Mouse (Mus musculus) neural tube, embryonic 13.5 days (tissue): ENCODE results near the gene Peli3. TPM values are rescaled to one million over a fixed set of nuclear protein-coding genes. Genes with fewer than 3 reads are reported as not detected.
"Not testable (repeated sequence)": the region's sequence is repeated elsewhere in the genome, so short reads cannot be mapped to it uniquely, and the experiment has no call there.

Experiments used
- ATAC-seq: fragments of 200-750 bp; cut with Nextera tagmentation; 2 replicates; pipeline ENCODE4 v1.8.0; 2017; ENCODE audit warnings: low read depth, mild to moderate bottlenecking, moderate TSS enrichment, moderate library complexity
- H3K27ac ChIP-seq: fragments of 300-500 bp; sonication (generic); replicated peaks from 2 replicates; pipeline ENCODE4 v1.5.1; 2015; ENCODE audit warnings: moderate library complexity, mild to moderate bottlenecking, inconsistent platforms
- H3K27me3 ChIP-seq: fragments of 300-500 bp; sonication (generic); 2 replicates; pipeline ENCODE4 v1.6.1; 2015; ENCODE audit warnings: mild to moderate bottlenecking, inconsistent platforms
- H3K36me3 ChIP-seq: fragments of 300-500 bp; sonication (generic); 2 replicates; pipeline ENCODE4 v1.6.1; 2015; ENCODE audit warnings: mild to moderate bottlenecking, inconsistent platforms
- H3K4me1 ChIP-seq: fragments of 300-500 bp; sonication (generic); replicated peaks from 2 replicates; pipeline ENCODE4 v1.6.1; 2015; ENCODE audit warnings: inconsistent platforms
- H3K4me2 ChIP-seq: fragments of 300-500 bp; sonication (generic); 2 replicates; pipeline ENCODE4 v1.6.1; 2015; ENCODE audit warnings: inconsistent platforms, mild to moderate bottlenecking, moderate library complexity
- H3K4me3 ChIP-seq: fragments of 300-500 bp; sonication (generic); 2 replicates; pipeline ENCODE4 v1.5.1; 2015; ENCODE audit warnings: mild to moderate bottlenecking, inconsistent platforms
- H3K9ac ChIP-seq: fragments of 300-500 bp; sonication (generic); 2 replicates; pipeline ENCODE4 v1.6.1; 2015; ENCODE audit warnings: moderate library complexity, mild to moderate bottlenecking, inconsistent platforms
- H3K9me3 ChIP-seq: fragments of 300-500 bp; sonication (generic); 2 replicates; pipeline ENCODE4 v1.6.1; 2016; ENCODE audit warnings: inconsistent platforms
- WGBS: fragments of 180-500 bp; shearing (Covaris S2); methylation state at CpG from one replicate; pipeline ENCODE4 v1.1.7; 2015; 5-methylcytosine and 5-hydroxymethylcytosine counted together
- polyA plus RNA-seq: library from polyadenylated mRNA; unstranded; fragments of >200 nt; fragmentation: Nextera tagmentation; extraction: Ambion mirVana; gene quantifications from 2 replicates; pipeline ENCODE4 v1.2.1, GENCODE M21; 2015

Gene Peli3
- polyA plus RNA-seq: 8.1 and 9.3 TPM in 2 replicates

GRCm38 (mm10) chr19:4942551-4943252 is at the start of gene Peli3:
Gene Peli3 (minus strand): TSS chr19:4943127.
- Histone ChIP-seq H3K27ac (peak within 1 kb of the TSS; percentile 82), H3K27me3 (peaks cover 28% of the 10 kb centered on the region), H3K9ac (peak within 1 kb of the TSS; percentile 82), H3K4me2 (peak within 1 kb of the TSS; percentile 85), H3K4me3 (peak within 1 kb of the TSS; percentile 66), H3K9me3 (no peaks in the 10 kb centered on the region), H3K4me1 (peaks cover 19% of the 10 kb centered on the region), H3K36me3 (peaks cover 2% of the 10 kb centered on the region; the same call in 1 of the 2 replicates)
- ATAC-seq: peak; percentile 96
- under 1% methylated on average over 48 of the region's 55 CpGs for WGBS

GRCm38 (mm10) chr19:4992371-4992770 is 49.4 kb upstream of the Peli3 start:
- H3K4me1 ChIP-seq: peaks cover 36% of the 10 kb centered on the region
- no peak overlapping the region for H3K27ac ChIP-seq
- ATAC-seq: no peak
- H3K4me2 ChIP-seq: no peak overlapping the region
- no peak overlapping the region for H3K9ac ChIP-seq
- H3K36me3 ChIP-seq: no peaks in the 10 kb centered on the region
- H3K27me3 ChIP-seq: peaks cover 94% of the 10 kb centered on the region
- H3K4me3 ChIP-seq: no peak overlapping the region
- WGBS: 12% methylated on average over 8 of the region's 8 CpGs
- H3K9me3 ChIP-seq: no peaks in the 10 kb centered on the region

- Histone ChIP-seq H3K9ac (peak overlapping the region; percentile 64), H3K4me1 (peaks cover 36% of the 10 kb centered on the region), H3K27me3 (peaks cover 99% of the 10 kb centered on the region), H3K4me3 (peak overlapping the region; percentile 49), H3K27ac (0 out of 2 replicates have a peak overlapping the region, but pooled peaks have one; percentile 29), H3K4me2 (peak overlapping the region; percentile 72), H3K9me3 (no peaks in the 10 kb centered on the region), H3K36me3 (0 out of 2 replicates have a peak, but pooled peaks cover 10% of the 10 kb centered on the region)
- WGBS: 2% methylated on average over 21 of the region's 22 CpGs
- ATAC-seq: peak; percentile 9
Observed at GRCm38 (mm10) chr19:4990716-4991115, 47.8 kb upstream of the Peli3 start.

- H3K4me2 ChIP-seq: peak within 1 kb of the TSS; percentile 72
- peak within 1 kb of the TSS; percentile 78 for H3K9ac ChIP-seq
- H3K4me3 ChIP-seq: peak within 1 kb of the TSS; percentile 49
- no peaks in the 10 kb centered on the region for H3K9me3 ChIP-seq
- peaks cover 36% of the 10 kb centered on the region for H3K4me1 ChIP-seq
- H3K36me3 ChIP-seq: 0 out of 2 replicates have a peak, but pooled peaks cover 10% of the 10 kb centered on the region
- 16% methylated on average over 4 of the region's 4 CpGs for WGBS
- H3K27me3 ChIP-seq: peaks cover 99% of the 10 kb centered on the region
- no peak; the same call in none of the 2 replicates for ATAC-seq
- peak within 1 kb of the TSS; percentile 68 for H3K27ac ChIP-seq
Observed at GRCm38 (mm10) chr19:4990256-4990625, 47.3 kb upstream of the Peli3 start, which contains the start of gene Npas4. Gene Npas4 (minus strand): TSS chr19:4990316.

GRCm38 (mm10) chr19:4989434-4990255 is 46.7 kb upstream of the Peli3 start:
- Histone ChIP-seq H3K27me3 (peaks cover 99% of the 10 kb centered on the region), H3K27ac (peak overlapping the region; percentile 68), H3K4me2 (peak overlapping the region; percentile 72), H3K9me3 (no peaks in the 10 kb centered on the region), H3K9ac (peak overlapping the region; percentile 78), H3K36me3 (0 out of 2 replicates have a peak, but pooled peaks cover 10% of the 10 kb centered on the region), H3K4me3 (peak overlapping the region; percentile 49), H3K4me1 (peaks cover 36% of the 10 kb centered on the region)
- 13% methylated on average over 47 of the region's 47 CpGs for WGBS
- ATAC-seq: peak; percentile 79

DNA sequence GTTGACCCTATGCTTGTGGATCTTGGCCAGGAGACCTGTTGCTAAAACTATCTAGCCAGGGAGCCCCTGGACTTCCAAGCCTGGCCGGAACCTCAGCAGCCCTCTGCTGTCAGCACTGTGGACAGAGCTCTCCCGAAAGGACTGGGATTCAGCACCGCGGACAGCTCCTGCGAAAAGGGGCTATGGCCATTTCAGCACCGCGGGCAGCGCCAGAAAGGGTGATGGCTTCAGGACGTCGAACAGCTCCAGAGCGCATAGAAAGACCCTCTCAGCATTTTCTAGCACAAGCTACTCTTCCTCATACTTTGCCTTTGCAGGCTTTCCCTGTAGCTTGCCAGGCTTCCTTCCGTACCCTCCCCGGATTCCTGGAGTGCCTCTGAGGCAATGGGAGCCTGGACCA is 46.1 kb upstream of the Peli3 start:
- ATAC-seq: no peak
- Histone ChIP-seq H3K9ac (peak overlapping the region; percentile 78), H3K9me3 (no peaks in the 10 kb centered on the region), H3K27me3 (peaks cover 100% of the 10 kb centered on the region), H3K4me2 (peak overlapping the region; percentile 72), H3K27ac (no peak overlapping the region), H3K4me1 (peaks cover 32% of the 10 kb centered on the region), H3K4me3 (peak overlapping the region; percentile 49), H3K36me3 (0 out of 2 replicates have a peak, but pooled peaks cover 10% of the 10 kb centered on the region)
- 4% methylated on average over 13 of the region's 13 CpGs for WGBS

GRCm38 (mm10) chr19:4981767-4982166 is 38.8 kb upstream of the Peli3 start:
- ATAC-seq: 0 out of 2 replicates have a peak, but pooled peaks have one; percentile 23
- Histone ChIP-seq H3K9ac (no peak overlapping the region), H3K27ac (no peak overlapping the region), H3K27me3 (peaks cover 43% of the 10 kb centered on the region), H3K9me3 (no peaks in the 10 kb centered on the region), H3K4me1 (no peaks in the 10 kb centered on the region), H3K36me3 (0 out of 2 replicates have a peak, but pooled peaks cover 8% of the 10 kb centered on the region), H3K4me2 (no peak overlapping the region), H3K4me3 (no peak overlapping the region)

DNA sequence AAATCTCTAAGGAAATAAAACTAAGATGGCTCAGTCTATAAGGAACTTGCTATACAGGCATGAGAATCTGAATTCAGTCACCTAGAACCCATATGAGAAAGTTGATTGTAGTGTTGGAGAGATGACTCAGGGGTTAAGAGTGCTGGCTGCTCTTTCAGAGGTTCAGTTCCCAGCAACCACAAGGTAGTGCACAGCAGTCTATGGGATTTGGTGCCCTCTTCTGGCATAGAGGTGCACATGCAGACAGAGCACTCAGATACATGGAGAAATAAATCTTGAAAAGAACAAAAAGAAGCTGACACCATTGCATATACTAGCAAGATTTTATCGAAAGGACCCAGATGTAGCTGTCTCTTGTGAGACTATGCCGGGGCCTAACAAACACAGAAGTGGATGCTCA is 25.3 kb upstream of the Peli3 start:
- no peaks in the 10 kb centered on the region for H3K27me3 ChIP-seq
- H3K9ac ChIP-seq: no peak overlapping the region
- peaks cover 42% of the 10 kb centered on the region for H3K36me3 ChIP-seq
- no peak overlapping the region for H3K4me2 ChIP-seq
- H3K4me1 ChIP-seq: peaks cover 2% of the 10 kb centered on the region
- H3K27ac ChIP-seq: no peak overlapping the region
- no peak overlapping the region for H3K4me3 ChIP-seq
- WGBS: 85% methylated on average over 2 of the region's 2 CpGs
- no peak for ATAC-seq
- H3K9me3 ChIP-seq: no peaks in the 10 kb centered on the region

DNA sequence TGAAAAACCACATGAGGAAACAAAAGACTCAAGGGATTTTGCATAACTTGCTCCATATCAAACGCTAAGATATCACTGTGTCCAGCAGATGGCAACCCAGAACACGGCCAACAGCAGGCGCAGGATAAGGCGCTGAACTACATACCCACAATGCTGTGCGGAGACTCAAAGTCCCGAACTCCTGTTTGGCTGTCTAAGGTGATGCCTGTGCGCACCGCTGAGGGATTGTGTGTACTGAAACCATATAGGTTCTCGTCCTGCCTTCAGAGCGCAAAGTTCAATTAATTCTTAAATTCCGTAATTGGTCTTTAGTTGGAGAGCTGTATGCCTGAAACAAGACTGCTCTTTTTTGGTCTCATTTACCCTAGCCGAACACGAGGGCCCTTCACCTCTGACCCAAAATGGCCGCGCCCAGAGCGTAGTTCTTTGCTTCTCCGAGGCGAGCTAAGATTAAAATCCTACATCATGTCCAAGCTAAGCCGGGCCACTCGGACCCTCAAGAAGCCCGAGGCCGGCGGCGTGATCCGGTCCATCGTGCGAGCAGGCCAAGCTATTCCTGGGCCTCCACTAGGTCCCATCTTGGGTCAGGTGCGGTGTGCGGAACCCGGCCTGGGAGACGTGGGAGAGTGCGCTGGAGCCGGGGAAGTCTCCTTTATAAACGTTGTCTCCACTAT is 19.1 kb upstream of the Peli3 start, which contains the start of gene Mrpl11:
Gene Mrpl11 (plus strand): TSS at position 220 of the 674 bp plus-strand sequence.
- Histone ChIP-seq H3K9ac (peak within 1 kb of the TSS; percentile 91), H3K4me1 (peaks cover 13% of the 10 kb centered on the region), H3K36me3 (peaks cover 31% of the 10 kb centered on the region), H3K27ac (peak within 1 kb of the TSS; percentile 87), H3K27me3 (no peaks in the 10 kb centered on the region), H3K4me3 (peak within 1 kb of the TSS; percentile 78), H3K4me2 (peak within 1 kb of the TSS; percentile 78), H3K9me3 (no peaks in the 10 kb centered on the region)
- WGBS: under 1% methylated on average over 34 of the region's 34 CpGs
- peak; percentile 97 for ATAC-seq

GRCm38 (mm10) chr19:4948641-4949040 is 5.7 kb upstream of the Peli3 start:
- H3K9ac ChIP-seq, H3K4me2 ChIP-seq, H3K27ac ChIP-seq, H3K9me3 ChIP-seq, H3K4me1 ChIP-seq, H3K36me3 ChIP-seq, ATAC-seq, H3K4me3 ChIP-seq: not testable (repeated sequence)
- WGBS: 86% methylated on average over 9 of the region's 9 CpGs
- H3K27me3 ChIP-seq: peaks cover 14% of the 10 kb centered on the region

DNA sequence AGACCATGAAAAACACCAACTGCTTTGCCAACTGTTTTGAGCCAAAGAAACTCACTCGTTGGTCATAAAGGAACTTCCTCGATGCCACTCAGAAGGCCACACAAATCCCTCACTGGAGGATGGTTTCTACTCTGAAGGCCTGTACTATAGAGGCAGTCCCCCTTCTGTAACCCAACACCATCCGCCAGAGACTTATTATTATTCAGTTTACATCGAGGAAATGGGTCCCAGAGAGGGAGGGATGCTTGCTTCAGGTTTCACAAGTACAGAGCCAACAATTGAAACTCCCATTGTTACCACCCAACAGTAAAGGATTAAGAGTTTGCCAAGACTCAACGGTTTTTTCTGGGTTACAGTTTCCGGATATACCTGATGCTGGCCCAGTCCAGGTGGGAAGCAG is 2.6 kb upstream of the Peli3 start:
- peaks cover 23% of the 10 kb centered on the region for H3K27me3 ChIP-seq
- 37% methylated on average over 6 of the region's 6 CpGs for WGBS
- no peak overlapping the region for H3K27ac ChIP-seq
- no peak overlapping the region for H3K4me2 ChIP-seq
- H3K36me3 ChIP-seq: no peaks in the 10 kb centered on the region
- H3K9ac ChIP-seq: no peak overlapping the region
- H3K4me1 ChIP-seq: peaks cover 19% of the 10 kb centered on the region
- no peak for ATAC-seq
- no peak overlapping the region for H3K4me3 ChIP-seq
- no peaks in the 10 kb centered on the region for H3K9me3 ChIP-seq
